Mouse (Mus musculus): ENCODE measurements around the gene Baz2b. TPM values are rescaled to one million over a fixed set of nuclear protein-coding genes. Genes with fewer than 3 reads are reported as not detected.

Baz2b gene
- total and polyA plus RNA-seq, 3 experiments: 5.7 to 11.4 TPM; not detected in 1

DNA sequence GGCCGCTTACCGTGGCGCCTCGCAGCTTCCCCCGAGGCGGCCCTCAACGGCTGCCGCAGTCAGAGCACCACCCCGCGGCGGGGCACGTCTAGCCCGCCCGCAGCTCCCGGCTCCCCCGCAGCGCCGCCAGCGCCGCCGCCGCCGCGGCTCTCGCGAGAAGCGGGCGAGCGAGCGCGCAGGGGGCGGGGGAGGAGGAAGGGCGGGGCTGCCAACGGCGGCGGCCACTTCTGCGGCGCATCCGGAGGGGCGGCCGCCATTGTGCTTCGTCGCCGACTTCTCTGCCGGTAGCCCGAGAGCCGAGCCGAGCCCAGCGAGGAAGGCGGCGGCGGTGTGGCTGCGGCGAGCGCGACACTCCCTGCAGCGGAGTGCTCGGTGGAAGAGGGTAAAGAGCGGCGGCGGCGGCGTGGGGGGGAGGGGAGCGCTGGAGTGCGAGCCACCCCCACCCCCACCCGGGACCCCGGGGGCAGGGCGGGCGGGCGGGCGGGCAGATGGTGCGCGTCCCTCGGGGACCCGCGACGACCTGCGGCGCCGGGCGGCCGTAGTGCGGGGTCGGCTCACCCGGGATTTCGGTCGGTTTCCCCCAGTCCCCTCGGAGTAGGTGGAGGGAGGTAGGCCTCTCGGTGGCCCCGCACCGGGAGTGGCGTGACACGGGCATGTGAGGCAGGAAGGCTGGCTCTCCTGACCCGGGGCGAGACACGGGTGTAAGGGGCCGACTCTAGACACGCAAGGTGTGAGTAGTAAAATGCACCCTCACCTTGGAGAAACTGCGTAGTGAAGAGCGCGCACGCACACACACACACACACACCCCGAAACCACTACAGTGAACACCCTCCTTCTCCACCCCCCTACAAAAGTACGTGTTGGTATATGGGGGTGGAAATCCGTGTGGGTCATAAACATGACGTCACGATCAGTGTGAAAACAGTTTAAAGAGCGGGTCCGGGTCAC, at the start of gene Baz2b, which contains the start of gene March7 (continued):
- no peak for TF ChIP-seq USF1 (IDR thresholded peaks at IDR 0.05; ENCODE audit: low read depth, low read length)
- no peak for TF ChIP-seq BHLHE40 (IDR thresholded peaks at IDR 0.05; ENCODE audit: borderline replicate concordance, low read depth, low read length)
- no peak for TF ChIP-seq POLR2AphosphoS5 (IDR thresholded peaks at IDR 0.05; ENCODE audit: borderline replicate concordance, low read depth, low read length)
- no peak for TF ChIP-seq USF2 (IDR thresholded peaks at IDR 0.05; ENCODE audit: borderline replicate concordance in 1 of 2, insufficient read depth in 1 of 2, low read depth in 1 of 2, low read length in 2 of 2)

DNA sequence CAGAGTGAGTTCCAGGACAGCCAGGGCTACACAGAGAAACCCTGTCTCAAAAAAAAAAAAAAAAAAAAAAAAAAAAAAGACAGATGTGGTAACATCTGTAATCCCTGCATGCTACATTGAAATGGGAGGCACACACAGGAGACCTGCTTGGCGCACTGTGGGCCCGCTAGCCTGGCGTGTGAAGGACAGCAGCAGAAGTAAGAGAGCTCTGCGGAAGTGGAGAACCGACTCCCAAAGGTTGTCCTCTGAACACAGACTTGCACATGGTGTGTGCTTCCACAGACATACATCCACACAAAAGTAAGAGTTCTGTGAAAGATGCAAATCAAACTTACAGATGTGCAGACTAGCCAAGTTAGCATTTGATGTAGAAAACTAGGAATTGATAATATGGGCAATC, 49.5 kb upstream of the Baz2b start:
- no peak for DNase-seq (ENCODE audit: low read depth, low spot score)
- Histone ChIP-seq H3K79me2 (ENCODE audit: control insufficient read depth, insufficient read depth, low read length, poor library complexity) (no peaks in the 10 kb centered on the region), H3K36me3 (ENCODE audit: control insufficient read depth in 1 of 2, insufficient read depth in 2 of 2, low read length in 2 of 2) (no peaks in the 10 kb centered on the region), H3K4me1 (ENCODE audit: control insufficient read depth in 1 of 2, insufficient read depth in 2 of 2, low read length in 2 of 2) (no peaks in the 10 kb centered on the region), H3K9ac (ENCODE audit: control insufficient read depth, low read depth, low read length, poor library complexity, severe bottlenecking) (no peak overlapping the region), H3K4me3 (ENCODE audit: control insufficient read depth in 1 of 2, insufficient read depth in 1 of 2, low read depth in 2 of 2, low read length in 2 of 2) (no peak overlapping the region), H3K27ac (ENCODE audit: control insufficient read depth, low read depth, low read length) (no peak overlapping the region), H3K9me3 (replicated peaks; ENCODE audit: insufficient read depth, low read length) (no peaks in the 10 kb centered on the region), H3K27me3 (ENCODE audit: control insufficient read depth in 1 of 2, insufficient read depth in 2 of 2, low read length in 2 of 2) (no peaks in the 10 kb centered on the region)
- TF ChIP-seq EP300 (IDR thresholded peaks at IDR 0.05; ENCODE audit: low read depth in 1 of 2, low read length in 2 of 2): no peak
- TF ChIP-seq SMC3 (IDR thresholded peaks at IDR 0.05; ENCODE audit: low read depth, low read length): no peak
- TF ChIP-seq MAX (IDR thresholded peaks at IDR 0.05; ENCODE audit: low read length): no peak
- TF ChIP-seq MAFK (IDR thresholded peaks at IDR 0.05; ENCODE audit: borderline replicate concordance, low read depth, low read length): no peak
- TF ChIP-seq POLR2AphosphoS5 (IDR thresholded peaks at IDR 0.05; ENCODE audit: borderline replicate concordance, low read depth, low read length): no peak
- no peak for TF ChIP-seq CTCF (IDR thresholded peaks at IDR 0.05 in 2 of 3, conservative IDR thresholded peaks at IDR 0.05 in 1 of 3; ENCODE audit: control insufficient read depth in 1 of 3, insufficient read depth in 1 of 3, low read depth in 2 of 3, low read length in 3 of 3, poor library complexity in 1 of 3, severe bottlenecking in 1 of 3)
- no peak for TF ChIP-seq USF1 (IDR thresholded peaks at IDR 0.05; ENCODE audit: low read depth, low read length)
- TF ChIP-seq UBTF (IDR thresholded peaks at IDR 0.05; ENCODE audit: borderline replicate concordance, insufficient read depth, low read depth, low read length): no peak
- no peak for TF ChIP-seq RCOR1 (IDR thresholded peaks at IDR 0.05; ENCODE audit: low read depth, low read length)
- no peak for TF ChIP-seq ZMIZ1 (IDR thresholded peaks at IDR 0.05; ENCODE audit: low read depth, low read length)
- no peak for TF ChIP-seq ELF1 (IDR thresholded peaks at IDR 0.05; ENCODE audit: low read depth, low read length)

- Histone ChIP-seq H3K27me3 (ENCODE audit: control insufficient read depth in 1 of 2, insufficient read depth in 2 of 2, low read length in 2 of 2) (no peaks in the 10 kb centered on the region), H3K4me3 (ENCODE audit: control insufficient read depth in 1 of 2, insufficient read depth in 1 of 2, low read depth in 2 of 2, low read length in 2 of 2) (no peak overlapping the region), H3K9ac (ENCODE audit: control insufficient read depth, low read depth, low read length, poor library complexity, severe bottlenecking) (no peak overlapping the region), H3K36me3 (ENCODE audit: control insufficient read depth in 1 of 2, insufficient read depth in 2 of 2, low read length in 2 of 2) (no peaks in the 10 kb centered on the region), H3K27ac (ENCODE audit: control insufficient read depth, low read depth, low read length) (no peak overlapping the region), H3K79me2 (ENCODE audit: control insufficient read depth, insufficient read depth, low read length, poor library complexity) (no peaks in the 10 kb centered on the region), H3K9me3 (replicated peaks; ENCODE audit: insufficient read depth, low read length) (no peaks in the 10 kb centered on the region), H3K4me1 (ENCODE audit: control insufficient read depth in 1 of 2, insufficient read depth in 2 of 2, low read length in 2 of 2) (no peaks in the 10 kb centered on the region)
- no peak for TF ChIP-seq GATA1 (IDR thresholded peaks at IDR 0.05; ENCODE audit: low read depth, low read length)
- no peak for TF ChIP-seq POLR2A (IDR thresholded peaks at IDR 0.05; ENCODE audit: control insufficient read depth in 1 of 2, insufficient read depth in 1 of 2, low read depth in 1 of 2, low read length in 2 of 2, poor library complexity in 1 of 2)
- TF ChIP-seq ETS1 (IDR thresholded peaks at IDR 0.05; ENCODE audit: low read depth, low read length): no peak
- TF ChIP-seq NELFE (IDR thresholded peaks at IDR 0.05; ENCODE audit: low read depth, low read length): no peak
- TF ChIP-seq SIN3A (IDR thresholded peaks at IDR 0.05; ENCODE audit: low read length): no peak
- no peak for TF ChIP-seq USF2 (IDR thresholded peaks at IDR 0.05; ENCODE audit: borderline replicate concordance in 1 of 2, insufficient read depth in 1 of 2, low read depth in 1 of 2, low read length in 2 of 2)
- no peak for TF ChIP-seq USF1 (IDR thresholded peaks at IDR 0.05; ENCODE audit: low read depth, low read length)
- TF ChIP-seq MXI1 (IDR thresholded peaks at IDR 0.05; ENCODE audit: low read depth, low read length): no peak
- DNase-seq (ENCODE audit: low read depth, low spot score): no peak
These were observed 47.1 kb upstream of the Baz2b start for GRCm38 (mm10) chr2:60256751-60257150.
